Mouse (Mus musculus): ENCODE measurements around the gene Numb.

Numb gene

DNA sequence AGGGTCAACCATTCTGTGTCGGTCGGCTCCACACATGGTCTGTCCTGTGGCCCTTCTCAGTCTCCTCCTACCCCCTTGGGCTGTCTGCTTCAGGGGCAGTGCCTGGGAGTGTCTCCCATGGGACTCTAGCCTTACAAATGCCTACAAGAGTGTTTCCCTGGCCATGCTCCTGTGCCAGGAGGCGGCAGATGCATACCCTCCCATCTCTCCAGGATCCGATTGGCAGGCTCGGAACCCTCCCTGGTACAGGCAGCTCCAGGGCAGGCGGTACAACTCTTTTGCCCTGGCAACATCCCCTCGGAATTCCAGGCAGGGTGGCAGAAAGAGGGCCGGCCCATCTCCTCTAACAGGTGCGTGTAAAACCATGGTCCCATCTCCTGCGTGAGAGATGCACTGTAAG, 139.1 kb downstream of the Numb start:
- no peak for DNase-seq (ENCODE audit: low spot score in 2 of 2)

DNA sequence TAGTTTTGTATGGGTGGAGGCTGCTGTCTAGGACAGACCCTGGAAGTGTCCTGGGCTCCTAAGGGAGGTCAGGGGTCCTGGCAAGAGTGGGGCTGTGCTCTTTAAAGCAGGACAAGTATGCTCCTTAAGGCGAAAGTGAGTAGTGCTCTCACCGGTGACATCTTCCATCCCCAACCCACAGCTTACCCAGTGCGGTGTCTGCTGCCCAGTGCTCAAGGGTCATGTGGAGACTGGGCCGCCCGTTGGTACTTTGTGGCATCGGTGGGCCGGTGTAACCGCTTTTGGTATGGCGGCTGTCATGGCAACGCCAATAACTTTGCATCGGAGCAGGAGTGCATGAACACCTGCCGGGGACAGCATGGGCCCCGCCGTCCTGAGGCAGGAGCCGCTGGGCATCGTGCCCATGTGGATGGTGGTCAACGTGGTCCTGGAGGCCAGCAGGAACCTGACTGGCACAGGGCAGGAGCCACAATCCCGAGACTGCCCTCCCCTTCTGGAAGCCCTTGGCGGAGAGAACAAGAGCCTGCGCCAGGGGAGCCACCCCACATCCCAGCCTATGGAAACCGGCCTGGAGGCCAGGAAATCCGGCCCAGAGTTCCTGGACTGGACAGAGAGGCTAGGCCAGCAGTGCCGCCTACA, 140.0 kb downstream of the Numb start:
- no peak for DNase-seq (ENCODE audit: low spot score in 2 of 2)

DNA sequence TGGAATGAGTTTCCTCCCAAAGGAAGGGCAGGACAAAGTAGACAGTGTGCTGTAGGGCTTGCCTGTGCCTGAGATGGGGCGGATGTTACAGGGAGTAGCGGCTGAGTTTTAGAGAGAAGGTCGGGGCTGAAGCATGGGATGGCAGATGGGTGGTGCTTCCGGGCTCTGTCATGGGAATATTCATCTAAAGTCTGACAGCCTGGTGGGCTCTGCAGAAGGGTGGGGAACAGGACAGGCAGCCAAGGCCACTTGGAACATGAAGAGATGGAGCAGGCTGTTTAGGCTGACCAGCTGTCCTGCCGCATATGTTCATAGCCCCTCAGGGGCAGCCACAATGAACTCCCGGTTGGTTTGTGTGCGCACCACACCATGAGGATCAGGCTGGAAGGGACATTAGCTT, 140.5 kb downstream of the Numb start:
- no peak for DNase-seq (ENCODE audit: low spot score in 2 of 2)

DNA sequence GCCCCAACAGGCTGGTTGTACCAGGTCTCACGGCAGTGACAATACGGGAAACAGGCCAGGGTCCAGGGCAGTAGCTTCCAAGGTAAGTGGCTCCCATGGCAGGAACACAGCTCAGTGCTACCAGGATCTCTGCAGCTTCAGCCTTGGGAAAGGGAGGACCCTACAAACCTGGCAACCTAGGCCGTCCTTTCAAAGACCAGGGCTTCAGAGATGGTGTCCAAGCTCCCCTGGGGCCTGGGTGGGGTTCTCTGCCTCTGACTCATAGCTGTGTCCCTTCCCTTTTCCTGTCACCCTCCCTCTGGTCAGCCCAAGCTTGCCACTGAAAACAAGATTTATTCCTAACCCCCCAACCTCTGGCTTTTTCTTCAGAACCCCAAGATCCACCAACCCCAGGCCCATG, 141.6 kb downstream of the Numb start:
- DNase-seq (ENCODE audit: low spot score in 2 of 2), result no peak

DNA sequence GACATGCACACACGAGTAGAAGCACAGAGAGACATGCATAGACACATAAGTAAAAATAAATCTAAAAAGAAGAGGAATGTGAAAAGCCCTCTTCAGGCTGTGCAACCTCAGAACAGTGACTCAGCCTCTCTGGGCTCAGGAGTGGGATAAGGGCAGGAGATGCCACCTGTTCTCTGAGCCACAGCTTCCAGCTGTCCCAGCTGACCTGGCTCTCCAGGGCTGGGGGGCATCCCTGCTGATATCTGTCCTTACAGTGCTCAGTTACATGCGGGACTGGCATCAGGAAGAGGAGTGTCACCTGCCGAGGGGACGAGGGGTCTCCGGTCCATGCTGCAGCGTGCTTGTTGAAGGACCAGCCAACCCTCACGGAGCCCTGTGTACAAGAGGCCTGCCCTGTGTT, 145.0 kb downstream of the Numb start:
- DNase-seq (ENCODE audit: low spot score in 2 of 2), result no peak

DNA sequence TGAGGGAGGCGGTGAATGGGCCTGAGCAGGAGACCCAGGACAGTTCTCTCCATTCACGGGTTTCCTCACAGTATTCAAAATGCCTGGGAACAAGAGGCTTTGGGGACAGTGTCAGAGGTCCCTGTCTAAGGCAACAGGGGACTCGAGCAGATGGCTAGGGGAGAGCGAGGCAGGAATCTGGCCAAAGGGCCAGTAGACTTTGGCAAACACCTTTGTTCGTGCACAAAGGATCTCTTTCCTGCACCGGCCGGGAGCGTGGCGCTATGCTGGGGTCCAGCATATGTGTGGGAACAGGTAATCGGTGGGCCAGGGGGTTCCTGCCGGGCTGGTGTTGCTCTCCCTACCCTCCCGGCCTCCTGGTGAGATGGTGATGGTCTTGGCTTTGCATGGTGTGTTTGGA, 146.1 kb downstream of the Numb start:
- DNase-seq (ENCODE audit: low spot score in 2 of 2), result no peak

DNA sequence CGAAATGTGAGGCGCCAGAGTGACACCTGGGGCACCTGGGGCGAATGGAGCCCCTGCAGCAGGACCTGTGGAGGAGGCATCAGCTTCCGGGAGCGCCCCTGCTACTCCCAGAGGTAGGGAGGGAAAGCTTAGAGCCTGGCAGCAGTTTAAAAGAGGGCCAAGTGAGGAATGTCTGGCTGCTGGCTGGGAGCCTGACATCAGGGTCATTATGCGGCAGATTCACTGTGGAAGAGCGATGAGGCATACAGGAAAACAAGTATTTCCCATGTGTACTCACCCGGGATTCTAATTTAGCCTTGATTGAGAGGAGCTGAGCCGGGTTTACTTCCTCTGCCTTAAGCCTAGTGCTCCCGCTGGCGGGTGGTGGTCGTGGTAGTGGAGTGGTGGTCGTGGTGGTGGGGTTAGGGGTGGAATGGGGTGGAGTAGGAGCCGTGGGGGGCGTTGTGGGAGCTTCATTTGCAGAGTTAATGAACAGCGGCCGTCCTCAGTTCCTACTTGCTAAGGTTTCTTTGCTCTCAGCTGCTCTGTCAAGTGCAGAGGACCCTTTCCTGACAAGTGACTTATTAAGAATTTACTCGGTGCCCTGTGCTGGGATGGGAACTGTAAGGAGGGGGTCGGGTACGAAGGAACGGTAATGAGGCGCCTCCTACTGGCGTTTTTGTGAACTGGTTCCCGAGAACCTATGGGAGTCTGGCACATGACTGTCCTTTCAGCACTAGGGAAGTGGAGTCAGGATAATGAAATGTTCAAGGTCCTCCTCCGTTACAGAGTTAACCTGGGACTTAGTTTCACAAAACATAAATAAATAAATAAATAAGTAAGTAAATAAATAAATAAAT, 151.1 kb downstream of the Numb start:
- DNase-seq (ENCODE audit: low spot score in 2 of 2), result no peak

DNA sequence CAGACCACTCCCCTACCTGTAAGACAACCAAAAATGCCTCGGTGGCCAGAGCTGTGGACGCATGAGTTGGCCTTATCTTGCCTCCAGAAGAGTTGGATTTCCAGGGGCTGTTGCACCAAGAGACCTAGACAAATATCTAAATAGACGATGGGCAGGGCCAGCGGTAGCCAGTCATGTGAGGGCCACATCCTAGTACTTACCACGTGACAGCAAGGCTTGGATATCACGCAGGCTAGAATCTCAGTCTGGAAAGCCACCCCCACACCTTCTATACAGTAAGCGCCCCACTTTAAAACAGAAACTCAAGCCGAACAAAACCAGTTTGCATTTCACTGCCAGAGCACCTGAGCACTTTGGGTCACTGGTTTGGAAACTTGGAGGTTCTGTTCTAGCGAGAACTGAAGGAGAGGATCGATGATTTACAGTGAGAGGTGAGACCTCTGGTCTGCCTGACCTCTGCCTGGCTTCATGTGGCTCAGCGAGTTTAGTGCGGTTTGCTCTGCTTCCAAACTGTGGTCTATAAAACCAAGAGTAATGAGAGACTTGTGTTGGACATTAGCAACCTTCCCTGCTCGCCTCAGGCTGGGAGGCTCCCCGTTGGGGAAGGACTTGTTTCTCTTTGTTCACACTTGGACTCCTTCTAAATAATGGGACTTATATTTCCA, 153.4 kb downstream of the Numb start:
- DNase-seq (ENCODE audit: low spot score in 2 of 2), result no peak

DNA sequence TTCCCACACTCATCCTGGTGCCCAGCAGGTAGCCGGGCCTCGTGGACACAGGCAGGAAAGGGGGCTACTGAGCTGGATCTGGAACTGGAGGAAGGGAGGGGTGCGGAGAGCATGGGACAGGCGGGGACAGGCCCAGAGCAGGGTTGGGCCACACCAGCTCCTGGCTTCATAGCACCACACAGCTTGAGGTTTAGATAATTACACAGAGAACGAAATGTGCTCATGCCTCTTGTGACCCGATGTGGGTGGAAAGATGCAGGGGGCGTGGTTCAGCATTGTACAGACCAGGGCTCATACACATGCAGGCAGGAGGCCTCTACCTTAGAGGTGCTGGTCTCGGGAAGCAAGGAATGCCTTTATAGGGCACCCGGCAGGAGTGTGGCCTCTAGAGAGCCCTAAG, 153.9 kb downstream of the Numb start:
- no peak for DNase-seq (ENCODE audit: low spot score in 2 of 2)

DNA sequence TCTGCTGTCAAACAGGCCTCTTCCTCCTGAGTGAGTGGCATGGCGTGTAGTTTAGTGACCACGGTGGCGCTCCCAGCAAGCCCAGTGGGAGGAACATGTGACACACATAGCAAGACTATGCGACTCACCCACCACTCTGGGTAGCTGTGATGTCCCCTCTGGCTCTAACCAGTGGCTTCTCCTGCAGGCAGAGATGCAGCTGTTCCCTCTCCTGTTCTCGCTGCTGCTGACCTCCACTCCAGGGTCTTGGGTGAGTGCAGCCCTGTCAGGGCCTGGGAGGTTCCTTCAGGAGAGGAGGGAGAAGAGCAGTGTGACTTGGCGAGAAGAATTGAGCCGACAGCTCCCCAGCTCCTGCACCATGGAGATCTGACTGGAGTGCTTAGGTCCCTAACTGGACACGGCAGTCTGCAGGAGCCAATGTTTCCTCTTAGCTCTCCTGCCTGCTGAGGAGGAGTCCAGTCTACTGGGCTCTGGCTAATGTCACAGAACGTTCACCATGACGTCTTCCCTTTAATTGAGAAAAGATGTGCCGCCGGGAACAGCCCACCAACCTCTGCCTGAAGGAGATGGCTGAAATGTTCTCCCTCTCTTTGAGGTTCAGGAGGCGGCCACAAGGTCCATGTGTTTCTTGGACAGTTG, 155.7 kb downstream of the Numb start:
- no peak for DNase-seq (ENCODE audit: low spot score in 2 of 2)

DNA sequence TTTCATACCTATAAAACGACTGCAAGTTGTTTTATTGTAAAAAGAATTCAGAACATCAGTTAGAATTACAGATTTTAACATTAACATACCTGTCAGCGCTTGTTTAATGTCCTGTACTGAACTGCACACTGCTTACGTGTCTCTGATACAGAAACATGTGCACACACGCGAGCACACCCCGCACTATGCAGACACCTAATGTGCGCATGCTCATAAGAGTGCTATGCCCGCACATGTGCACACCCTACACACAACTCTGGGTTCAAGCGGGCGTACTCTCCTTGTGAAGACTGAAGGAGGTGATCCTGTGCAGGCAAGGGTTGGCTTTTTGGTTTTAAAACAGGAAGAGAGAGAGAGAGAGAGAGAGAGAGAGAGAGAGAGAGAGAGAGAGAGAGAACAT, 157.2 kb downstream of the Numb start:
- DNase-seq (ENCODE audit: low spot score in 2 of 2), result no peak

DNA sequence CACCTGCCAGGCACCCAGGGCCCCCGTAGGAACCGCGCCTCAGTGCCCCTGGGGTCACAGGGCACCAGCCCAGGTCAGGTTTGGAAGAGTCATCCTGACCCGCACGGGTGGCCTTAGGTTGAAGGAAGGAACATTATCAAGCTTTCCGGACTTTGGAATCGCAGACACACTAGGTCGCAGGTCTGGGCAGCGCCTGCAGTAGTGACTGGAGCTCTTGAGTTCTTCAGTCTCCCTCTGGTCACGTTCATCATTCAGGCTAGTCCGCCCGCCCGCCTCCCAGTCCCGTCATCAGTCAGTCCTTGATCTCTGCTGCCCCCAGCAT, 157.7 kb downstream of the Numb start:
- no peak for DNase-seq (ENCODE audit: low spot score in 2 of 2)

DNA sequence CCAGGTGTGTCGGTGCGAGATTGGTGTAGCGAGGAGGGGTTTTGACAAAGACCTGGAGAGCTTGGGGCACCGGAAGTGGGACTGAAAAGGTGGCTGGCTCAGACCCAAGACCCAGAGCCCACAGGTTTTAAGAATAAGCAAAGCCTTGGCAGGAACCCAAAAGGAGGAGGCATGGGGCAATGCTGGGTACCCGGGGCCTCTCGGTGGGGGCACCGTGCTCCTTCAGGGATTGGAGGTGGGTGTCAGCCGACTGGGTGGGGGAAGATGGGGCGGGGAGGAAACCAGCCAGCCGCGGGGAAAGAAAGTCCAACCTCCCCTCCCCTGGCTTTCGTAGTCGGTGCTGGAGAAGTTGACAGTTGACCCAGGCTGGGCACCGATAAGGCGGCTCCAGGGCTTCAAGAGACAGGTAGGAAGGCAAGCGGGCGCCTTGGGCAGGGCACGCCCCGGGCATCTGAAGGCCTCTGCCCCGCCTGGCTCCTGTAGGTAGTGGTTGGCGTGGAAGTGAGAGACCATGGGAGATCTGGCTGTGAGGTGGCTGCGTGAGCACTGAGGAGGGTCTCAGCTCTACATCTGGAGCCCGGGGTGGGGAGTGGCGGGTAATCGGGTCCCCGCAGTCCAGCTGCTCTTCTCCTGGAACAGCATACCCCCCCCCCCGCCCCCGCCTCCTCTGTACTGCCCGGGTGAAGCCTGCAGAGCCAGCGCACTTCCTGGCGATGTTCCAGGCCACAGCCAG, 158.3 kb downstream of the Numb start, which contains the start of gene Papln:
Gene Papln, plus strand, starts transcription at position 324 of the 733 bp plus-strand sequence.
- DNase-seq (ENCODE audit: low spot score in 2 of 2), result no peak

DNA sequence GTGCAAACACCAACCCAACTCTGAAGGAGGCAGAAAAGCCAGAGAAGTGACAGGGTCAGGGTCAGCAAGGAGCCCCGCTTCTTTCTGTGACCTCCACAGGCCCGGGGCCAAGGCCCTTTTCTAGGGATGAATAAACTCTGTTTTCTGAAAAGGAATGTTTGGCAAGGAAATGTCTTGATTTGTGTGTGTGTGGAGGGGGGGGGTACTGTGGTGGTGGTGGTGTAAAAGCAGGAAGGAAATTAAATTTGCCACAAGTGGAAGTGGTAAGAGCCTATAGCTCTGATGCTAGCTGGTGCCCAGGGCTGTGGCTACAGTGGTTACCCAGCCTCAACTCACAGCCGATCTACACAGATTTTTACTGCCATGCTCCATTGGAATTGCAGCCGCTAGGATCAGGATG, 159.0 kb downstream of the Numb start:
- no peak for DNase-seq (ENCODE audit: low spot score in 2 of 2)

DNA sequence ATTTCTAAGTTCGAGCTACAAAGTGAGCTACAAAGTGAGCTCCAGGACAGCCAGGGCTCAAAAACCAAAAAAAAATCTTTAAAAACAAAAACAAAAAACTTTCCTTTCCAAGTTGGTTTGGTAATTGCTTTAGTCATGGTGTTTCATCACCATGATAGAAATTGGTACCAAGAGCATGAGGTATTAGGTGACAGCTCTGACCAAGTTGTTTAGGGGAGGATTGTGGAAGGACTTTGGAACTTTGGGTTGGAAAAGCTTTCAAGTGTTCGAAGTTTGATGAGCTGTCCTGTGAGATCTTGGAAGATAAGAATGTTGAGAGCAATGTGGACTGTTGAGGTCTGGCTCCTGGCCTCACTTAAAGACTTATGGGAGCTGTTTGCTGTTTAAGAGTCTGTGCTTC, 161.5 kb downstream of the Numb start:
- DNase-seq (ENCODE audit: low spot score in 2 of 2), result no peak

DNA sequence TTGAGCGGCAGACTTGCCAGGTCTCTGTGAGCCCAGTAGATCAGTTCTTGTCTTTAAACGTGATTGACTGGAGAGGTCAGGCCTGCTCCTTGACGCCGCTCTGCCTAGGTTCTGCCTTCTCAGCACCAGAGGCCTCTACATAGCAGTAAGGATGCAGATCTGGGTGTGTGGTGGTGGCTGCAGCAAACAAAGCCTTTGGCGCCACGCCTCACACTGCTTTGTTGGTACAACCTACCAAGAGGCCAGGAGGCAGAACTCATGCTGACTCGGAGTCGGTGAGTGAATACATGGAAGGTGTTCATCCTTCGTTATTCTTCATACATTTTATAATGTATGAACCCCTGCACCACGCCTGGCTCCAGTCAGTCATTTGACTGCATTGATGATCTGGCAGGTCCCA, 163.0 kb downstream of the Numb start:
- DNase-seq (ENCODE audit: low spot score in 2 of 2), result no peak

DNA sequence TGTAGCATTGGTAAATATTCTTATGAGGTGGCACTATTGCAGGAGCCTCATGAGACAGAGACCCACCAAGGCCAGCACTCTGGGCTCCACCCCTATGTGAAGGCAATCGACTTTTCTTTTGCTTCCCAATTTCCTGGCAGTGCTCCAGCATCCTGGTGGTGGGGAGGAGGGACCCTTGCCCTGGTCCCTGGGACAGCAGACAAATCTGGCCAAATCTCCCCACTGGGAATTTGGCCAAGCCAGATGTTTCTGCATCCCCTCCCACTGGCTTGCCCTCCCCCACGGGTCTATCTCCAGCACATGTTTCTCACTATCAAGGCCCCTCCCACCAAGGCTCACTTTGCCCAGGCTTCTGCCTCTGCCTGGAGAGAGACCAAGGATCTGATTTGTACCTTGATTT, 169.2 kb downstream of the Numb start:
- no peak for DNase-seq (ENCODE audit: low spot score in 2 of 2)

DNA sequence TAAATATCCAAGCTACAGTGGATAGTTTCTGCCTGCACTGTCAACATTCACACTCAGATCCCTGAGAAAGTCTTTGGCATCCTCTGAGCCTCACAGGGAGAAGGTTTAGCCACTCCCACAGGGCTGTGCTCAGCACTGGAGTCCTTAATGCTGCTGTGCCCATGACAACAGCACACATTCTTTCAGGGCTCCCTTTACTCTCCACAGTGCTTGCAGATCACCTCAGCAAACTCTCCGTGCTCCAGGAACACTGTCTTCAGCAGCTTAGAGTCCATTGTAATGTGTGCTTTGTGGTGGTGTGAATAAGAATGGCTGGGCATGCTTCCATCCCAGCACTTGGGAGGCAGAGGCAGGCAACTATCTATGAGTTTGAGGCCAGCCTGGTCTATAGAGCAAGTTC, 172.5 kb downstream of the Numb start:
- no peak for DNase-seq (ENCODE audit: low spot score in 2 of 2)

Data from frontal cortex, postnatal 25 days (tissue).